Mouse (Mus musculus) embryonic facial prominence, embryonic 12.5 days (tissue): Measurements from ENCODE around the gene Stx6. TPM values are rescaled to one million over a fixed set of nuclear protein-coding genes. Genes with fewer than 3 reads are reported as not detected.

Experiments
- ATAC-seq: fragments of 200-750 bp; cut with Nextera tagmentation; 2 replicates; pipeline ENCODE4 v1.8.0; 2017; ENCODE audit not compliant: insufficient number of reproducible peaks, insufficient read depth, low FRiP score, low TSS enrichment
- H3K27ac ChIP-seq: fragments of 300-500 bp; sonication (generic); 2 replicates; pipeline ENCODE4 v1.5.1; 2016; ENCODE audit warnings: mild to moderate bottlenecking
- H3K27me3 ChIP-seq: fragments of 300-500 bp; sonication (generic); 2 replicates; pipeline ENCODE4 v1.6.1; 2016; ENCODE audit warnings: mild to moderate bottlenecking, moderate library complexity
- H3K36me3 ChIP-seq: fragments of 300-500 bp; sonication (generic); 2 replicates; pipeline ENCODE4 v1.6.1; 2016; ENCODE audit warnings: mild to moderate bottlenecking
- H3K4me1 ChIP-seq: fragments of 300-500 bp; sonication (generic); 2 replicates; pipeline ENCODE4 v1.6.1; 2016
- H3K4me2 ChIP-seq: fragments of 300-500 bp; sonication (generic); replicated peaks from 2 replicates; pipeline ENCODE4 v1.6.1; 2016; ENCODE audit warnings: mild to moderate bottlenecking, moderate library complexity
- H3K4me3 ChIP-seq: fragments of 300-500 bp; sonication (generic); 2 replicates; pipeline ENCODE4 v1.5.1; 2016; ENCODE audit warnings: mild to moderate bottlenecking
- H3K9ac ChIP-seq: fragments of 300-500 bp; sonication (generic); 2 replicates; pipeline ENCODE4 v1.6.1; 2016; ENCODE audit warnings: mild to moderate bottlenecking, moderate library complexity
- H3K9me3 ChIP-seq: fragments of 300-500 bp; sonication (generic); 2 replicates; pipeline ENCODE4 v1.6.1; 2016; ENCODE audit warnings: mild to moderate bottlenecking, moderate library complexity
- WGBS: fragments of 180-500 bp; shearing (Covaris S2); methylation state at CpG from one replicate; pipeline ENCODE4 v1.1.7; 2016; 5-methylcytosine and 5-hydroxymethylcytosine counted together
- polyA plus RNA-seq: library from polyadenylated mRNA; unstranded; fragments of >200 nt; fragmentation: Nextera tagmentation; extraction: Ambion mirVana; gene quantifications from 2 replicates; pipeline ENCODE4 v1.2.1, GENCODE M21; 2016

The Stx6 gene
- polyA plus RNA-seq, 1 experiment from 2014 or later = 109 TPM

DNA sequence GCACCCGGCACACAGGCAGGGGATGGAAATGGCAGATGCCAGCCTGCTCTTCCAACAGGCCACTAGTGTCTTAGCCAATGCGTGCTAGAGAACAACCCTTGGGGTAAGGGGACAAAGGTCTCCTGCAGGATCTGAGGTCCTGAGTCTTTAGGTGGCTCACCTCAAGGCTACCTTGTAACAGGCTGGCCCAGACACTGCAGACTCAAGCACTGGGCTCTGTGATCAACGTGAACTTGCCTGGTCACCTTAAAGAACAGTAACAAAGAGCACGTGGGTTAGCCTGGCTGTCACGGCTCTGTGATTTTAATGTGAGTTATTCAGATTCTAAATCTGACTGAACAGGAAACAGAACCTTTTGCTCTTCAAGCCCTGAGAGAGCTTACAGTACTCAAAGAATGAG lies 79.6 kb downstream of the Stx6 start:
- Histone ChIP-seq H3K27me3 (no peaks in the 10 kb centered on the region), H3K4me2 (no peak overlapping the region), H3K4me3 (no peak overlapping the region), H3K4me1 (peaks cover 37% of the 10 kb centered on the region), H3K27ac (no peak overlapping the region), H3K9me3 (no peaks in the 10 kb centered on the region), H3K9ac (no peak overlapping the region), H3K36me3 (0 out of 2 replicates have a peak, but pooled peaks cover 7% of the 10 kb centered on the region)
- WGBS = 83% methylated on average over 5 of the region's 5 CpGs
- no peak for ATAC-seq

DNA sequence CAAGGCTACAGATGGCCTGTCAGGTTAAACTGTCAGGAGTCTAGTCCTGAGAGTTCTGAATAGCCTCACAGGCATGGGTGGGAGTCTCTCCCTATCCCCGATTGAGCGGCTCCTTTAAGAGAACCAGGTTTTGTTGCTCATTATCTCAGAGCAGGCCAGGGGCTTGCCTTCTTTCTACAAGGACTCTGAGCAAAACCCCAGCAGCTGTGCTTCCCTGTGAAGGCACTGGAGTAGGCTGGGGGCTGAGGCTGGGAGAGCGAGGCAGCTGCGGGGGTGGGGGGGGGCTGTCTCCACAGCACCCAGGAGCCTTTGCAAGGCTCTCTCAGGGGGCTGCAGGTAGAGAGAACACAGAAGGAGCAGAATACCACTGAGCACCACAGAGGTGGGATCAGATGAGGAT lies 80.7 kb downstream of the Stx6 start:
- no peak overlapping the region for H3K4me3 ChIP-seq
- ATAC-seq = no peak
- WGBS = 67% methylated on average over 4 of the region's 4 CpGs
- no peak overlapping the region for H3K4me2 ChIP-seq
- no peak overlapping the region for H3K9ac ChIP-seq
- H3K36me3 ChIP-seq = 0 out of 2 replicates have a peak, but pooled peaks cover 7% of the 10 kb centered on the region
- H3K27me3 ChIP-seq = no peaks in the 10 kb centered on the region
- H3K9me3 ChIP-seq = no peaks in the 10 kb centered on the region
- H3K4me1 ChIP-seq = peaks cover 26% of the 10 kb centered on the region
- H3K27ac ChIP-seq = no peak overlapping the region

- Histone ChIP-seq H3K9ac (no peak overlapping the region), H3K27ac (no peak overlapping the region), H3K4me3 (no peak overlapping the region), H3K4me2 (no peak overlapping the region), H3K27me3 (peaks cover under 1% of the 10 kb centered on the region), H3K9me3 (no peaks in the 10 kb centered on the region), H3K4me1 (peaks cover 18% of the 10 kb centered on the region), H3K36me3 (0 out of 2 replicates have a peak, but pooled peaks cover 7% of the 10 kb centered on the region)
- WGBS = 82% methylated on average over 6 of the region's 6 CpGs
- ATAC-seq = no peak
Measured at GRCm38 (mm10) chr1:155239962-155240717, 81.6 kb downstream of the Stx6 start.

DNA sequence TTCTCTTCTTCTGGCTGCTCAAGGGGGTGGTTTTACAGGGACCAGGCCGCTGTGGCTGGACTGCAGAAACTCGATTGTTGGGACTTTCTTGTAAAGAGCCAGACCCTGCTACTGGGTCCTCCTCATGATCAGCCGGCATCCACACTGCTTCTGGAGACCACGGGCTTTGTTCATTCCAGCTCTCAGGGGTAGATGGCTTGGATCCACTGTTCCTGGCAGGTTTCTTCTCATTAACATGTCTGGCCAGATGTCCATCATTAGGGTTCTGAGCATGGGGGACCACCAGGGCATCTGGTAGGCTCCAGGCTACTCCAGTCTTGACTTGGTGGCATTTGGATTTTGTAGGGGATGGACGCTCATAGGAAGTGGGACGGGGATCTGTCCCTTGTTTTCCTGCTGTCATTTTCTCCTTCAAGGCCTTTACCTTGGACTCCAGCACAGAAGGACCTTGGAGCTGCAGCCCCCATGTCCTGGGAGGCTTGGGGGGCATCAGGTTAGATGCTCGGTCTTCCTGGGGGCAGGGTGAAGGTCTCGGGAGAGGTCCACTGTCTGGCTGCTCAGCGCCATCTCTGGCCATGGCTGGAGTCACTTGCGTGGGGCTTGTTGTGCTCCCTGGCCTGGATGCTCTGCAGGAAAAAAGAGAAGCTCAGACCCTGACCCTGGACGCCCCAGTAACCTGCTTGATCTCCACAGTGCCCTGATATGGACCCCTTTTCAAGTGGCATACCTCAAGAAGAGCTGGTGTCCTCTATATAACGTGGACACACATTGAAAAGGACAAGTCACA lies 83.4 kb downstream of the Stx6 start:
- 0 out of 2 replicates have a peak, but pooled peaks cover 7% of the 10 kb centered on the region for H3K36me3 ChIP-seq
- H3K9me3 ChIP-seq = no peaks in the 10 kb centered on the region
- WGBS = 81% methylated on average over 12 of the region's 12 CpGs
- ATAC-seq = no peak
- H3K9ac ChIP-seq = no peak overlapping the region
- no peak overlapping the region for H3K4me2 ChIP-seq
- H3K27me3 ChIP-seq = peaks cover 8% of the 10 kb centered on the region
- H3K27ac ChIP-seq = no peak overlapping the region
- peaks cover 6% of the 10 kb centered on the region for H3K4me1 ChIP-seq
- H3K4me3 ChIP-seq = no peak overlapping the region

DNA sequence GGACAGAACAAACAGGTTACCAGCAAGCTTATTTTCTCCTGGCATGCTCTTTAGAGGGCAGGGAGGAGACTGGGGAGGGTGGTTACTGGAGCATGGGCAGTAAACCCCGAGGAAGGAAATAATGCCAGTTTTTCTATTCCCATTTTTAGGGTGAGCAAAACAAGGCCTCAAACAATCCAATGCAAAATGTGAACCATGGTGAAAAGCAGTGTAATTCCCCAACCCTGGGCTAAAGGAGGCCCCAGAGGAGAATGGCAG lies 83.9 kb downstream of the Stx6 start:
- no peak overlapping the region for H3K4me2 ChIP-seq
- H3K9me3 ChIP-seq = no peaks in the 10 kb centered on the region
- H3K27ac ChIP-seq = no peak overlapping the region
- 79% methylated on average over 1 of the region's 1 CpGs for WGBS
- 0 out of 2 replicates have a peak, but pooled peaks cover 7% of the 10 kb centered on the region for H3K36me3 ChIP-seq
- peaks cover 8% of the 10 kb centered on the region for H3K27me3 ChIP-seq
- no peak overlapping the region for H3K4me3 ChIP-seq
- H3K9ac ChIP-seq = no peak overlapping the region
- no peak for ATAC-seq
- peaks cover 6% of the 10 kb centered on the region for H3K4me1 ChIP-seq

DNA sequence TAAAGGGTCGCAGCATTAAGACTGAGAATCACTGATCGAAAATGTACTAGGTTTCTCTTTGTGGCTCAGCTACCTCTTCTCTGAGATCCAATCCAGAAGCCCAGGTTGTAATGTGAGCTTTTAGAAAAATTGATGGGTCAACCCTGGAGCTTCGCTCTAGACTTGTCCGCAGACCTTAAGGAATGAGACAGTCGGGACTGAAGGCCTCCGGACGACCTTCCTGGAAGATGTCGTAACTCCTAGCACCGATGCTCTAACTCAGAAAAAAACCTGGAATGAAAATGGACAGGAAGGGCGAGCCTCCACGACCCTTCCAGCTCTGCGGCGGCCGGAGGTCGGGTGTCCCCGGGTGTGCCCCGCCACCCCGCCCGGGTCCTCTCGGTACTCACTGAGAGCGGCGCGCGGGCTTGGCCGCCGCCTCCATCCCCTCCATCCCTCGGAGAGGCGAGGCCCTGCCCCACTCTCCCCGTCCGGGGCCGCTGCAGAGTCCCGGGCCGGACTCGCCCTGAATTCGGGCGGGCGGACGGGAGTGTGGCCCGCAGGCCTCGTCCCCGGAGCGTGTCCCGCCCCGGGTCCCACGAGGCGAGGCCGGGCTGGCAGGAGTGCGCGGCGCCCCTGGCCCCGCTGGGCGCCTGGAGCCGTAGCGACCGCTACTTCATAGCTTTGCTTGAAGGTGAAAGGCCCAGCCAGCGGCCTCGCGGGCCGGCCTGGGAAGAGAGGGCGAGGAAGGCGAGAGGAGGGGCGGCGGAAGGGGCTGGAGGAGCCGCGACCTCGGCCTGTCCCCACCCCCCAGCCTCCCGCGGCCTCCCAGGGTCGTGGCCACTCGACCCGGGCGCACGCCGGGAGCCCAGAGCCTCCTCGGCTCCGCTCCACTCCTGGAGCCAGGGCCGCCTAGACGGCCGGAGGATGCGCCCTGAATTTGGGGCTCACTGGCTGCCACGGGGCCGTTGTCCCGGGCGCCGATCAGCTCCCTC lies 85.6 kb downstream of the Stx6 start, which contains the start of gene BC034090:
TSS of gene BC034090 (minus strand) at position 648 of the 974 bp plus-strand sequence.
- 0 out of 2 replicates have a peak, but pooled peaks cover 7% of the 10 kb centered on the region for H3K36me3 ChIP-seq
- no peaks in the 10 kb centered on the region for H3K9me3 ChIP-seq
- H3K27me3 ChIP-seq = peaks cover 8% of the 10 kb centered on the region
- H3K4me2 ChIP-seq = peak within 1 kb of the TSS; percentile 83
- peak within 1 kb of the TSS; percentile 88 for H3K9ac ChIP-seq
- 2% methylated on average over 76 of the region's 85 CpGs for WGBS
- peak within 1 kb of the TSS; percentile 77 for H3K27ac ChIP-seq
- peaks cover 4% of the 10 kb centered on the region for H3K4me1 ChIP-seq
- peak within 1 kb of the TSS; percentile 61 for H3K4me3 ChIP-seq
- peak; percentile 73 for ATAC-seq

DNA sequence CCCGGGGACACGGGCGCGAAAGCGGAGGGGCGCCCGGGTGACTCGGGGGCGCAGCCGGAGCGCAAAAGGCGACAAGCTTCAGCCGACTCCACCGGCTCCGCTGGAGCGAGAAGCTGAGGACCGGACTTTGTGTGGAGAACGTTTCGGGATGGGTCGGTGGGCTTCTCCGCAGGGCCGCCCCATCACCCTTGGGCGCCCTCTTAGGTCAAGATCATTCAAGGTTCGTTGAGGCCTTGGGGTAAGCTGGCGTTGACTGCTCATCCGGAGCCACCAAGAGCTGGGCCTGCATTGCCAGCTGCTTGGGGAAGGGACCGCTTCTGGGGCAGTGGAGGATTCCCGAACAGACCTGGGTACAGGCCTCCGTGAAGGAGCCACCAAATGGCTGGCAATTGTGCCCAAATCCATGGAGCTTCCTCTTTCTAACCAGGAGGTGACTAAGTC lies 86.3 kb downstream of the Stx6 start:
- Histone ChIP-seq H3K4me3 (peak overlapping the region; percentile 61), H3K4me1 (no peaks in the 10 kb centered on the region; the same call in 1 of the 2 replicates), H3K9me3 (no peaks in the 10 kb centered on the region), H3K27ac (peak overlapping the region; percentile 77; the same call in 1 of the 2 replicates), H3K36me3 (0 out of 2 replicates have a peak, but pooled peaks cover 7% of the 10 kb centered on the region), H3K4me2 (peak overlapping the region; percentile 83), H3K9ac (peak overlapping the region; percentile 88), H3K27me3 (peaks cover 8% of the 10 kb centered on the region)
- ATAC-seq = no peak
- 3% methylated on average over 28 of the region's 29 CpGs for WGBS

- Histone ChIP-seq H3K4me1 (no peaks in the 10 kb centered on the region), H3K9ac (no peak overlapping the region), H3K36me3 (0 out of 2 replicates have a peak, but pooled peaks cover 4% of the 10 kb centered on the region), H3K27me3 (peaks cover 8% of the 10 kb centered on the region), H3K4me2 (no peak overlapping the region), H3K27ac (no peak overlapping the region), H3K9me3 (no peaks in the 10 kb centered on the region), H3K4me3 (no peak overlapping the region)
- ATAC-seq = no peak
- 63% methylated on average over 7 of the region's 7 CpGs for WGBS
Measured at GRCm38 (mm10) chr1:155245516-155245915, 87.0 kb downstream of the Stx6 start.

DNA sequence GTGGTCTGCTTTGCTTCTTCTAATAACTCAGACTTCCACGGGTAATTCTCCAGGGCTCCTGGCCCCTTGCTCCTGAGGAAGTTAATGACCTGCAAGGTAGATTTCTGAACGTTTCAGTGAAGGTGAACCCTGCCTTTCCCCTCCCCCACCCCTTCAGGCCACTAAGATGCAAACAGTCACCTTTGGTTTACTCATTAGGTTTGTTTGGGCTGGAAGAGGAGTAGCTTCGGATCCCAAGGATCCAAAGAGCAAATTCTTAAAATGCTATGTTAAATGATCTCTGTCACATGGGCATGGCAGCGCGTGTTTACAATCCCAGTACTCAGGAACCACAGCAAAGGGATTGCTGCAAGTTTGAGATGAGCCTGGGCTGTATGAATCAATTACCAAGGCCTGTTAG lies 88.9 kb downstream of the Stx6 start:
- no peak for ATAC-seq
- H3K4me1 ChIP-seq = no peaks in the 10 kb centered on the region
- H3K4me2 ChIP-seq = no peak overlapping the region
- H3K36me3 ChIP-seq = no peaks in the 10 kb centered on the region
- no peak overlapping the region for H3K9ac ChIP-seq
- no peak overlapping the region for H3K4me3 ChIP-seq
- H3K27ac ChIP-seq = no peak overlapping the region
- H3K9me3 ChIP-seq = no peaks in the 10 kb centered on the region
- H3K27me3 ChIP-seq = peaks cover 8% of the 10 kb centered on the region
- 31% methylated on average over 5 of the region's 5 CpGs for WGBS

GRCm38 (mm10) chr1:155248041-155248440 lies 89.5 kb downstream of the Stx6 start:
- no peak overlapping the region for H3K4me2 ChIP-seq
- no peak for ATAC-seq
- no peaks in the 10 kb centered on the region for H3K9me3 ChIP-seq
- 57% methylated on average over 5 of the region's 5 CpGs for WGBS
- H3K27me3 ChIP-seq = peaks cover 8% of the 10 kb centered on the region
- H3K27ac ChIP-seq = no peak overlapping the region
- H3K4me3 ChIP-seq = no peak overlapping the region
- no peaks in the 10 kb centered on the region for H3K36me3 ChIP-seq
- no peaks in the 10 kb centered on the region for H3K4me1 ChIP-seq
- H3K9ac ChIP-seq = no peak overlapping the region

GRCm38 (mm10) chr1:155249896-155250295 lies 91.4 kb downstream of the Stx6 start:
- Histone ChIP-seq H3K27ac (no peak overlapping the region), H3K4me2 (no peak overlapping the region), H3K4me3 (no peak overlapping the region), H3K9me3 (no peaks in the 10 kb centered on the region), H3K36me3 (no peaks in the 10 kb centered on the region), H3K9ac (no peak overlapping the region), H3K4me1 (no peaks in the 10 kb centered on the region), H3K27me3 (peaks cover 8% of the 10 kb centered on the region)
- no peak for ATAC-seq
- 44% methylated on average over 5 of the region's 5 CpGs for WGBS
